Mouse (Mus musculus): Measurements from ENCODE around the gene Six6. TPM values are rescaled to one million over a fixed set of nuclear protein-coding genes. Genes with fewer than 3 reads are reported as not detected.

Gene Six6
- not detected in 2 replicates for polyA plus RNA-seq (2014; fragmentation: Nextera tagmentation; extraction: Ambion mirVana)

GRCm38 (mm10) chr12:72939616-72940015, at the start of gene Six6:
TSS of gene Six6 (plus strand) at chr12:72939892.
- Histone ChIP-seq H3K4me3 (ENCODE audit: low read depth, low read length) (peak within 1 kb of the TSS; percentile 11; the same call in 1 of the 2 replicates), H3K9ac (no peak within 1 kb of the TSS), H3K36me3 (ENCODE audit: insufficient read depth) (no peaks in the 10 kb centered on the region), H3K9me3 (ENCODE audit: low read depth, low read length) (no peaks in the 10 kb centered on the region), H3K4me2 (peak within 1 kb of the TSS; percentile 20; the same call in 1 of the 2 replicates), H3K27me3 (ENCODE audit: insufficient read depth, low read length) (peaks cover 90% of the 10 kb centered on the region), H3K4me1 (ENCODE audit: insufficient read depth) (no peaks in the 10 kb centered on the region), H3K27ac (ENCODE audit: low read depth) (no peak within 1 kb of the TSS)
- TF ChIP-seq CTCF (IDR thresholded peaks at IDR 0.05; ENCODE audit: low read depth) = no peak
- DNase-seq (peak; percentile 68), ATAC-seq (ENCODE audit: insufficient read depth) (peak; percentile 21; the same call in 1 of the 2 replicates)
- WGBS = under 1% methylated on average over 28 of the region's 28 CpGs

- Histone ChIP-seq H3K4me2 (peak overlapping the region; percentile 63), H3K9me3 (ENCODE audit: low read depth, low read length) (no peaks in the 10 kb centered on the region), H3K9ac (peak overlapping the region; percentile 44), H3K27me3 (ENCODE audit: insufficient read depth, low read length) (no peaks in the 10 kb centered on the region; the same call in 1 of the 2 replicates), H3K4me1 (ENCODE audit: insufficient read depth) (no peaks in the 10 kb centered on the region), H3K4me3 (ENCODE audit: low read depth, low read length) (peak overlapping the region; percentile 23), H3K36me3 (ENCODE audit: insufficient read depth) (no peaks in the 10 kb centered on the region), H3K27ac (ENCODE audit: low read depth) (no peak overlapping the region)
- 14% methylated on average over 46 of the region's 48 CpGs for WGBS
- no peak for TF ChIP-seq CTCF (IDR thresholded peaks at IDR 0.05; ENCODE audit: low read depth)
- peak; percentile 66; the same call in 1 of the 2 replicates for ATAC-seq (ENCODE audit: insufficient read depth)
- DNase-seq = peak; percentile 60
These were observed 22.3 kb upstream of the Six6 start for GRCm38 (mm10) chr12:72917159-72917993.

- no peak overlapping the region for H3K9ac ChIP-seq
- TF ChIP-seq CTCF (IDR thresholded peaks at IDR 0.05; ENCODE audit: low read depth) = no peak
- H3K27me3 ChIP-seq (ENCODE audit: insufficient read depth, low read length) = peaks cover 62% of the 10 kb centered on the region
- no peaks in the 10 kb centered on the region for H3K4me1 ChIP-seq (ENCODE audit: insufficient read depth)
- H3K4me2 ChIP-seq = no peak overlapping the region
- H3K9me3 ChIP-seq (ENCODE audit: low read depth, low read length) = no peaks in the 10 kb centered on the region
- H3K36me3 ChIP-seq (ENCODE audit: insufficient read depth) = no peaks in the 10 kb centered on the region
- no peak overlapping the region for H3K4me3 ChIP-seq (ENCODE audit: low read depth, low read length)
- 26% methylated on average over 8 of the region's 8 CpGs for WGBS
- no peak overlapping the region for H3K27ac ChIP-seq (ENCODE audit: low read depth)
- DNase-seq (peak; percentile 5), ATAC-seq (ENCODE audit: insufficient read depth) (no peak)
These were observed 2.9 kb upstream of the Six6 start for GRCm38 (mm10) chr12:72936751-72937150.

GRCm38 (mm10) chr12:72937537-72938120, 2.1 kb upstream of the Six6 start:
- Histone ChIP-seq H3K4me3 (ENCODE audit: low read depth, low read length) (no peak overlapping the region), H3K9ac (no peak overlapping the region), H3K4me2 (no peak overlapping the region), H3K4me1 (ENCODE audit: insufficient read depth) (no peaks in the 10 kb centered on the region), H3K36me3 (ENCODE audit: insufficient read depth) (no peaks in the 10 kb centered on the region), H3K27ac (ENCODE audit: low read depth) (no peak overlapping the region), H3K9me3 (ENCODE audit: low read depth, low read length) (no peaks in the 10 kb centered on the region), H3K27me3 (ENCODE audit: insufficient read depth, low read length) (peaks cover 70% of the 10 kb centered on the region)
- WGBS = 2% methylated on average over 19 of the region's 19 CpGs
- DNase-seq = peak; percentile 3
- TF ChIP-seq CTCF (IDR thresholded peaks at IDR 0.05; ENCODE audit: low read depth) = no peak
- ATAC-seq (ENCODE audit: insufficient read depth) = no peak

- DNase-seq (no peak), ATAC-seq (ENCODE audit: insufficient read depth) (no peak)
These were observed 1.5 kb upstream of the Six6 start for GRCm38 (mm10) chr12:72938176-72938575.

GRCm38 (mm10) chr12:72938600-72939490, 847 bp upstream of the Six6 start:
- ATAC-seq (ENCODE audit: insufficient read depth) (no peak), DNase-seq (peak; percentile 4)
- peaks cover 82% of the 10 kb centered on the region for H3K27me3 ChIP-seq (ENCODE audit: insufficient read depth, low read length)
- no peak overlapping the region for H3K4me2 ChIP-seq
- H3K36me3 ChIP-seq (ENCODE audit: insufficient read depth) = no peaks in the 10 kb centered on the region
- no peak for TF ChIP-seq CTCF (IDR thresholded peaks at IDR 0.05; ENCODE audit: low read depth)
- H3K9me3 ChIP-seq (ENCODE audit: low read depth, low read length) = no peaks in the 10 kb centered on the region
- no peak overlapping the region for H3K9ac ChIP-seq
- no peak overlapping the region for H3K4me3 ChIP-seq (ENCODE audit: low read depth, low read length)
- WGBS = 7% methylated on average over 14 of the region's 14 CpGs
- no peak overlapping the region for H3K27ac ChIP-seq (ENCODE audit: low read depth)
- H3K4me1 ChIP-seq (ENCODE audit: insufficient read depth) = no peaks in the 10 kb centered on the region

More at GRCm38 (mm10) chr12:72938176-72938575, 1.5 kb upstream of the Six6 start:
- Histone ChIP-seq H3K9ac (no peak overlapping the region), H3K27ac (ENCODE audit: low read depth) (no peak overlapping the region), H3K36me3 (ENCODE audit: insufficient read depth) (no peaks in the 10 kb centered on the region), H3K27me3 (ENCODE audit: insufficient read depth, low read length) (peaks cover 76% of the 10 kb centered on the region), H3K9me3 (ENCODE audit: low read depth, low read length) (no peaks in the 10 kb centered on the region), H3K4me3 (ENCODE audit: low read depth, low read length) (no peak overlapping the region), H3K4me2 (no peak overlapping the region), H3K4me1 (ENCODE audit: insufficient read depth) (no peaks in the 10 kb centered on the region)
- 4% methylated on average over 13 of the region's 13 CpGs for WGBS
- no peak for TF ChIP-seq CTCF (IDR thresholded peaks at IDR 0.05; ENCODE audit: low read depth)
